Mouse (Mus musculus): Measurements from ENCODE around the gene Cep164. TPM values are rescaled to one million over a fixed set of nuclear protein-coding genes. Genes with fewer than 3 reads are reported as not detected.

Cep164 gene
- polyA plus RNA-seq, 1 experiment from 2014 or later: 19.8 TPM

- no peaks in the 10 kb centered on the region for H3K36me3 ChIP-seq (ENCODE audit: control insufficient read depth, insufficient read depth, low read length)
- no peak overlapping the region for H3K9ac ChIP-seq (ENCODE audit: low read depth, low read length)
- 86% methylated on average over 6 of the region's 6 CpGs for WGBS (ENCODE audit: insufficient replicate concordance)
- no peaks in the 10 kb centered on the region for H3K27me3 ChIP-seq (ENCODE audit: control insufficient read depth, insufficient read depth, low read length)
- no peaks in the 10 kb centered on the region for H3K9me3 ChIP-seq (replicated peaks; ENCODE audit: control insufficient read depth, low read length)
- no peak overlapping the region for H3K4me3 ChIP-seq (ENCODE audit: low read depth, low read length)
- no peak for ATAC-seq (replicated peaks; ENCODE audit: insufficient number of reproducible peaks, low FRiP score, low TSS enrichment)
- H3K27ac ChIP-seq (ENCODE audit: low read depth, low read length): no peak overlapping the region
- H3K4me1 ChIP-seq (ENCODE audit: control insufficient read depth, insufficient read depth, low read length): peaks cover 19% of the 10 kb centered on the region
- H3K4me2 ChIP-seq: no peak overlapping the region
Observed at GRCm38 (mm10) chr9:45841458-45841857, 13.0 kb upstream of the Cep164 start.

- H3K27ac ChIP-seq (ENCODE audit: low read depth, low read length): no peak overlapping the region
- peak overlapping the region; percentile 88 for H3K4me2 ChIP-seq
- H3K9me3 ChIP-seq (replicated peaks; ENCODE audit: control insufficient read depth, low read length): no peaks in the 10 kb centered on the region
- ATAC-seq (replicated peaks; ENCODE audit: insufficient number of reproducible peaks, low FRiP score, low TSS enrichment): no peak
- 52% methylated on average over 5 of the region's 5 CpGs for WGBS (ENCODE audit: insufficient replicate concordance)
- H3K36me3 ChIP-seq (ENCODE audit: control insufficient read depth, insufficient read depth, low read length): no peaks in the 10 kb centered on the region
- H3K4me3 ChIP-seq (ENCODE audit: low read depth, low read length): peak overlapping the region; percentile 89
- H3K4me1 ChIP-seq (ENCODE audit: control insufficient read depth, insufficient read depth, low read length): peaks cover 19% of the 10 kb centered on the region
- H3K27me3 ChIP-seq (ENCODE audit: control insufficient read depth, insufficient read depth, low read length): no peaks in the 10 kb centered on the region
- H3K9ac ChIP-seq (ENCODE audit: low read depth, low read length): peak overlapping the region; percentile 84
Observed at GRCm38 (mm10) chr9:45840331-45840730, 11.8 kb upstream of the Cep164 start.

- 0 out of 2 replicates have a peak, but pooled peaks have one; percentile 3 for ATAC-seq (replicated peaks; ENCODE audit: insufficient number of reproducible peaks, low FRiP score, low TSS enrichment)
- no peak overlapping the region for H3K27ac ChIP-seq (ENCODE audit: low read depth, low read length)
- peak overlapping the region; percentile 88 for H3K4me2 ChIP-seq
- H3K4me1 ChIP-seq (ENCODE audit: control insufficient read depth, insufficient read depth, low read length): peaks cover 19% of the 10 kb centered on the region
- H3K9ac ChIP-seq (ENCODE audit: low read depth, low read length): peak overlapping the region; percentile 84
- no peaks in the 10 kb centered on the region for H3K9me3 ChIP-seq (replicated peaks; ENCODE audit: control insufficient read depth, low read length)
- H3K4me3 ChIP-seq (ENCODE audit: low read depth, low read length): peak overlapping the region; percentile 89
- WGBS (ENCODE audit: insufficient replicate concordance): 64% methylated on average over 7 of the region's 7 CpGs
- no peaks in the 10 kb centered on the region for H3K27me3 ChIP-seq (ENCODE audit: control insufficient read depth, insufficient read depth, low read length)
- no peaks in the 10 kb centered on the region for H3K36me3 ChIP-seq (ENCODE audit: control insufficient read depth, insufficient read depth, low read length)
Observed at GRCm38 (mm10) chr9:45839982-45840300, 11.4 kb upstream of the Cep164 start.

- H3K9me3 ChIP-seq (replicated peaks; ENCODE audit: control insufficient read depth, low read length): no peaks in the 10 kb centered on the region
- no peaks in the 10 kb centered on the region for H3K36me3 ChIP-seq (ENCODE audit: control insufficient read depth, insufficient read depth, low read length)
- peaks cover 19% of the 10 kb centered on the region for H3K4me1 ChIP-seq (ENCODE audit: control insufficient read depth, insufficient read depth, low read length)
- H3K4me2 ChIP-seq: peak overlapping the region; percentile 88
- peak; percentile 40; the same call in 1 of the 2 replicates for ATAC-seq (replicated peaks; ENCODE audit: insufficient number of reproducible peaks, low FRiP score, low TSS enrichment)
- H3K27ac ChIP-seq (ENCODE audit: low read depth, low read length): 0 out of 2 replicates have a peak overlapping the region, but pooled peaks have one; percentile 41
- peak overlapping the region; percentile 89 for H3K4me3 ChIP-seq (ENCODE audit: low read depth, low read length)
- H3K9ac ChIP-seq (ENCODE audit: low read depth, low read length): peak overlapping the region; percentile 84
- 11% methylated on average over 17 of the region's 17 CpGs for WGBS (ENCODE audit: insufficient replicate concordance)
- no peaks in the 10 kb centered on the region for H3K27me3 ChIP-seq (ENCODE audit: control insufficient read depth, insufficient read depth, low read length)
Observed at GRCm38 (mm10) chr9:45839139-45839981, 10.9 kb upstream of the Cep164 start.

- peak within 1 kb of the TSS; percentile 88 for H3K4me2 ChIP-seq
- peak within 1 kb of the TSS; percentile 89 for H3K4me3 ChIP-seq (ENCODE audit: low read depth, low read length)
- H3K9me3 ChIP-seq (replicated peaks; ENCODE audit: control insufficient read depth, low read length): no peaks in the 10 kb centered on the region
- H3K27me3 ChIP-seq (ENCODE audit: control insufficient read depth, insufficient read depth, low read length): no peaks in the 10 kb centered on the region
- 0 out of 2 replicates have a peak within 1 kb of the TSS, but pooled peaks have one; percentile 41 for H3K27ac ChIP-seq (ENCODE audit: low read depth, low read length)
- no peaks in the 10 kb centered on the region for H3K36me3 ChIP-seq (ENCODE audit: control insufficient read depth, insufficient read depth, low read length)
- WGBS (ENCODE audit: insufficient replicate concordance): under 1% methylated on average over 40 of the region's 40 CpGs
- H3K4me1 ChIP-seq (ENCODE audit: control insufficient read depth, insufficient read depth, low read length): peaks cover 19% of the 10 kb centered on the region
- peak within 1 kb of the TSS; percentile 84 for H3K9ac ChIP-seq (ENCODE audit: low read depth, low read length)
- peak; percentile 73 for ATAC-seq (replicated peaks; ENCODE audit: insufficient number of reproducible peaks, low FRiP score, low TSS enrichment)
Observed at GRCm38 (mm10) chr9:45838434-45839138, 10.1 kb upstream of the Cep164 start, which contains the start of gene Bace1. Bace1 (plus strand) TSS chr9:45838580.

- H3K27ac ChIP-seq (ENCODE audit: low read depth, low read length): no peak overlapping the region
- H3K36me3 ChIP-seq (ENCODE audit: control insufficient read depth, insufficient read depth, low read length): no peaks in the 10 kb centered on the region
- ATAC-seq (replicated peaks; ENCODE audit: insufficient number of reproducible peaks, low FRiP score, low TSS enrichment): no peak
- H3K9me3 ChIP-seq (replicated peaks; ENCODE audit: control insufficient read depth, low read length): no peaks in the 10 kb centered on the region
- peak overlapping the region; percentile 88 for H3K4me2 ChIP-seq
- H3K27me3 ChIP-seq (ENCODE audit: control insufficient read depth, insufficient read depth, low read length): no peaks in the 10 kb centered on the region
- H3K9ac ChIP-seq (ENCODE audit: low read depth, low read length): no peak overlapping the region
- peaks cover 19% of the 10 kb centered on the region for H3K4me1 ChIP-seq (ENCODE audit: control insufficient read depth, insufficient read depth, low read length)
- WGBS (ENCODE audit: insufficient replicate concordance): 19% methylated on average over 4 of the region's 4 CpGs
- H3K4me3 ChIP-seq (ENCODE audit: low read depth, low read length): peak overlapping the region; percentile 89
Observed at GRCm38 (mm10) chr9:45838069-45838433, 9.6 kb upstream of the Cep164 start.

GRCm38 (mm10) chr9:45833461-45833860 lies 5.0 kb upstream of the Cep164 start:
- H3K27ac ChIP-seq (ENCODE audit: low read depth, low read length): no peak overlapping the region
- no peak overlapping the region for H3K4me3 ChIP-seq (ENCODE audit: low read depth, low read length)
- no peaks in the 10 kb centered on the region for H3K27me3 ChIP-seq (ENCODE audit: control insufficient read depth, insufficient read depth, low read length)
- H3K36me3 ChIP-seq (ENCODE audit: control insufficient read depth, insufficient read depth, low read length): no peaks in the 10 kb centered on the region
- ATAC-seq (replicated peaks; ENCODE audit: insufficient number of reproducible peaks, low FRiP score, low TSS enrichment): no peak
- H3K4me1 ChIP-seq (ENCODE audit: control insufficient read depth, insufficient read depth, low read length): no peaks in the 10 kb centered on the region
- WGBS (ENCODE audit: insufficient replicate concordance): 64% methylated on average over 2 of the region's 2 CpGs
- no peak overlapping the region for H3K4me2 ChIP-seq
- no peak overlapping the region for H3K9ac ChIP-seq (ENCODE audit: low read depth, low read length)
- no peaks in the 10 kb centered on the region; the same call in 1 of the 2 replicates for H3K9me3 ChIP-seq (replicated peaks; ENCODE audit: control insufficient read depth, low read length)

GRCm38 (mm10) chr9:45832898-45833297 lies 4.4 kb upstream of the Cep164 start:
- no peak for ATAC-seq (replicated peaks; ENCODE audit: insufficient number of reproducible peaks, low FRiP score, low TSS enrichment)
- Histone ChIP-seq H3K4me3 (ENCODE audit: low read depth, low read length) (no peak overlapping the region), H3K4me1 (ENCODE audit: control insufficient read depth, insufficient read depth, low read length) (no peaks in the 10 kb centered on the region), H3K4me2 (no peak overlapping the region), H3K9me3 (replicated peaks; ENCODE audit: control insufficient read depth, low read length) (no peaks in the 10 kb centered on the region; the same call in 1 of the 2 replicates), H3K27me3 (ENCODE audit: control insufficient read depth, insufficient read depth, low read length) (no peaks in the 10 kb centered on the region), H3K27ac (ENCODE audit: low read depth, low read length) (no peak overlapping the region), H3K9ac (ENCODE audit: low read depth, low read length) (no peak overlapping the region), H3K36me3 (ENCODE audit: control insufficient read depth, insufficient read depth, low read length) (no peaks in the 10 kb centered on the region)
- 82% methylated on average over 2 of the region's 2 CpGs for WGBS (ENCODE audit: insufficient replicate concordance)

Data from heart, embryonic 11.5 days (tissue).